Mouse (Mus musculus): Measurements from ENCODE around the gene Ppp3ca. TPM values are rescaled to one million over a fixed set of nuclear protein-coding genes. Genes with fewer than 3 reads are reported as not detected.

Ppp3ca gene
- polyA plus RNA-seq, 1 experiment from 2014 or later, result 82.4 TPM

GRCm38 (mm10) chr3:136812162-136812561 lies 142.2 kb downstream of the Ppp3ca start:
- Histone ChIP-seq H3K36me3 (ENCODE audit: poor library complexity, severe bottlenecking) (no peaks in the 10 kb centered on the region), H3K4me2 (no peak overlapping the region), H3K4me1 (no peaks in the 10 kb centered on the region), H3K4me3 (no peak overlapping the region), H3K9ac (no peak overlapping the region), H3K27ac (no peak overlapping the region), H3K9me3 (replicated peaks) (no peaks in the 10 kb centered on the region), H3K27me3 (no peaks in the 10 kb centered on the region)
- 92% methylated on average over 6 of the region's 6 CpGs for WGBS
- ATAC-seq, result no peak

DNA sequence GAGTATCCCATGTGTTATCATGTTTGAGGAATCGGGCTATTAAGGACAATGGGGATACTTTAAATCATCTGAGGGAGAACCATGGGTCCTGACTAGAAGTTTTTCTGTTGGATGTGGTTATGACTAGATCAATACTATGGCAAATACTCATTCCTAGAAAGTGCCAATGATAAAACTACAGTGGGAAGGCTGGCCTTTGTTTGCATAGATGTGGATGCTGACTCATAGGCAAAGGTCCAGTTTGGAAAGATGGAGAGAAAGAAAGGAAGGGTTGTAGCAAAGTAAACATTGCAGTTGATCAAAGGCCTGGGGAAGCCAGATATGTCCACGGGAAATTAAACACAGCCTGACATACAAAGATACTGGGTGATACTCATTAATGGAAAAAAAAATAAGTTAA lies 142.9 kb downstream of the Ppp3ca start:
- 88% methylated on average over 2 of the region's 2 CpGs for WGBS
- H3K4me1 ChIP-seq, result no peaks in the 10 kb centered on the region
- H3K4me3 ChIP-seq, result no peak overlapping the region
- no peaks in the 10 kb centered on the region for H3K27me3 ChIP-seq
- H3K9ac ChIP-seq, result no peak overlapping the region
- H3K4me2 ChIP-seq, result no peak overlapping the region
- no peak overlapping the region for H3K27ac ChIP-seq
- no peak for ATAC-seq
- no peaks in the 10 kb centered on the region for H3K36me3 ChIP-seq (ENCODE audit: poor library complexity, severe bottlenecking)
- no peaks in the 10 kb centered on the region for H3K9me3 ChIP-seq (replicated peaks)

- H3K4me1 ChIP-seq, result no peaks in the 10 kb centered on the region
- no peaks in the 10 kb centered on the region for H3K27me3 ChIP-seq
- no peaks in the 10 kb centered on the region for H3K36me3 ChIP-seq (ENCODE audit: poor library complexity, severe bottlenecking)
- H3K4me3 ChIP-seq, result no peak overlapping the region
- H3K4me2 ChIP-seq, result no peak overlapping the region
- no peak overlapping the region for H3K27ac ChIP-seq
- H3K9ac ChIP-seq, result no peak overlapping the region
- ATAC-seq, result no peak
- no peaks in the 10 kb centered on the region for H3K9me3 ChIP-seq (replicated peaks)
- 87% methylated on average over 2 of the region's 2 CpGs for WGBS
Measured at GRCm38 (mm10) chr3:136813886-136814285, 144.0 kb downstream of the Ppp3ca start.

DNA sequence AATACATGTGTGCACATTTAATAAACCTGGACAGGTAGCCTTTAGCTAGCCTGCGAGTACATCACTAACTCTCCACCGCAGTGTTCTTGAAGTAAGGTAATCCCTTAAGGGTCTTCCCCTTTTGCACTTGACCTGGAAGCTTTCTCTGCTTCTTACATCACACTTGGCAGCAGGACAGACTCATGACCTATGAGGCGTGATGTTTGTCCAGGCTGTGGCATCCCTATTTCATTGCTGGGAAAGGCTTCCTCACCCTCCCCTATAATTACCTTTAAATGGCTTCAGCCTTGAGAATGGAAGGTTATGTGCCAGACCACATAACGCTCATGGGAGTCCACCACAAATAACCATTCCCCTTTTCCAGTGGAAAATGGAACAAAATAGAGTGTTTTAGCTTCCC lies 145.0 kb downstream of the Ppp3ca start:
- H3K4me3 ChIP-seq, result no peak overlapping the region
- H3K27me3 ChIP-seq, result no peaks in the 10 kb centered on the region
- H3K9me3 ChIP-seq (replicated peaks), result no peaks in the 10 kb centered on the region
- H3K36me3 ChIP-seq (ENCODE audit: poor library complexity, severe bottlenecking), result no peaks in the 10 kb centered on the region
- no peak for ATAC-seq
- H3K4me1 ChIP-seq, result no peaks in the 10 kb centered on the region
- H3K9ac ChIP-seq, result no peak overlapping the region
- no peak overlapping the region for H3K27ac ChIP-seq
- no peak overlapping the region for H3K4me2 ChIP-seq
- WGBS, result 91% methylated on average over 4 of the region's 4 CpGs

DNA sequence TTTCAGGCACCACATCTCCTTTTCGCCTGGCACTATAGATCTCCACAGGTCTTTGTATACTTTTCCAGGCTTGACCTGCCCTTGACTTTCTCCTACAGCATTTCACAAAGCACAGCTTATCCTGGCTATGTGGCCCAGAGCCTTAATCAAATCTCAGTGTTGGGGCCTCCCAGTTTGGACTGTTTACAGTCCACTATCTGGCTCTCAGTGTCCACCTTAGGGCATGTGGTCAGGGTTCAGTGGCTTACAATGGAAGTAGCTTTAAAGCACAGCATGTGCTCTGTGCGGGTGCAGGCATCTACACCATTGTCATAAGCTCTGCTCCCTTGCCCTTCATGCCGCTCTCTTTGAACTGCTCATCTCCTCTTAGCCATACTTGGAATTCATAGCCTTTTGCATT lies 146.4 kb downstream of the Ppp3ca start:
- ATAC-seq, result no peak
- Histone ChIP-seq H3K4me1 (no peaks in the 10 kb centered on the region), H3K27ac (no peak overlapping the region), H3K4me3 (no peak overlapping the region), H3K9ac (no peak overlapping the region), H3K27me3 (no peaks in the 10 kb centered on the region), H3K9me3 (replicated peaks) (no peaks in the 10 kb centered on the region), H3K36me3 (ENCODE audit: poor library complexity, severe bottlenecking) (no peaks in the 10 kb centered on the region), H3K4me2 (no peak overlapping the region)
- 58% methylated on average over 3 of the region's 3 CpGs for WGBS

GRCm38 (mm10) chr3:136818997-136819396 lies 149.1 kb downstream of the Ppp3ca start:
- H3K9me3 ChIP-seq (replicated peaks), result no peaks in the 10 kb centered on the region
- peaks cover 4% of the 10 kb centered on the region; the same call in 1 of the 2 replicates for H3K36me3 ChIP-seq (ENCODE audit: poor library complexity, severe bottlenecking)
- no peak overlapping the region for H3K4me2 ChIP-seq
- ATAC-seq, result no peak
- 87% methylated on average over 5 of the region's 5 CpGs for WGBS
- H3K27ac ChIP-seq, result no peak overlapping the region
- no peaks in the 10 kb centered on the region for H3K27me3 ChIP-seq
- no peak overlapping the region for H3K4me3 ChIP-seq
- no peak overlapping the region for H3K9ac ChIP-seq
- no peaks in the 10 kb centered on the region for H3K4me1 ChIP-seq

DNA sequence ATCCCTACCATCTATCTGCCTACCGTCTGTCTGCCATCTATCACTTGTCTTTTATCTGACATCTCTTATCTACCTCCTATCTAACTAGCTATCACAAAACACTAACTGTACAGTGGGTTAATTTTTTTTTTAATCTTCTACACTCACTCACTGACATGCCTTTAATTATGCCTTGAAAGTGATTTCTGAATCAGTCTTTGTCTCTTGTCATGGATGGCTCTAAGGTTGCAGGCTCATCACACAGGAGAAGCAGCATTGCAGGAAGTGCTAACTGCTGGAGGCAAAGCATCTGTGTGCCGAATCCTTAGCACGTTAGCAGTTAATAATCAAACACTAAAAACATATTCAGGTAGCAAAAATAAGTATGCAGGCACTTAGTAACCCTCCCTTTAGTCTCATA lies 151.1 kb downstream of the Ppp3ca start:
- H3K9ac ChIP-seq, result no peak overlapping the region
- no peaks in the 10 kb centered on the region for H3K4me1 ChIP-seq
- peaks cover 4% of the 10 kb centered on the region; the same call in 1 of the 2 replicates for H3K36me3 ChIP-seq (ENCODE audit: poor library complexity, severe bottlenecking)
- no peak for ATAC-seq
- WGBS, result 85% methylated on average over 3 of the region's 3 CpGs
- no peaks in the 10 kb centered on the region for H3K9me3 ChIP-seq (replicated peaks)
- no peak overlapping the region for H3K4me3 ChIP-seq
- no peak overlapping the region for H3K4me2 ChIP-seq
- no peaks in the 10 kb centered on the region for H3K27me3 ChIP-seq
- H3K27ac ChIP-seq, result no peak overlapping the region

DNA sequence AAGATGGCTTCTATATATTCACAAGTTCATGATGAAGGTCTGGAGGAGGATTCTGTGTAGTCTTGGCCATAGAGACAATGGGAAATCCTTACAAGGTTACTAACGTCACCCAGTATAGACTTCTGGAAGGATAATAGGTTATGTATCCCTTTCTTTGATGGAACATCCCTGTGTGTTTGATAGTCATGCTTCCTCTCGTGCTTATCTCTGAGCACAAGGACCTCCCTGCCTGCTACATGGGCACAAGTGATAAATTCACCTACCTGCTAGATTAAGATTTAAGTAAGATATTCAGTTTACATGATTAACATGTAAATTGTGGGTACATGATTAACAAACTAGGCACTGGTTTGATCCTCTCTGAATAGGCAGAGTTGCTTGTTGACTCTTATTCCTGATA lies 152.1 kb downstream of the Ppp3ca start:
- no peak overlapping the region for H3K4me2 ChIP-seq
- H3K4me3 ChIP-seq, result no peak overlapping the region
- H3K4me1 ChIP-seq, result no peaks in the 10 kb centered on the region
- H3K27me3 ChIP-seq, result no peaks in the 10 kb centered on the region
- no peak overlapping the region for H3K27ac ChIP-seq
- no peak for ATAC-seq
- H3K9ac ChIP-seq, result no peak overlapping the region
- H3K9me3 ChIP-seq (replicated peaks), result no peaks in the 10 kb centered on the region
- peaks cover 4% of the 10 kb centered on the region; the same call in 1 of the 2 replicates for H3K36me3 ChIP-seq (ENCODE audit: poor library complexity, severe bottlenecking)
- WGBS, result 91% methylated on average over 2 of the region's 2 CpGs

- no peak for ATAC-seq
Measured at GRCm38 (mm10) chr3:136822431-136822830, 152.5 kb downstream of the Ppp3ca start.

DNA sequence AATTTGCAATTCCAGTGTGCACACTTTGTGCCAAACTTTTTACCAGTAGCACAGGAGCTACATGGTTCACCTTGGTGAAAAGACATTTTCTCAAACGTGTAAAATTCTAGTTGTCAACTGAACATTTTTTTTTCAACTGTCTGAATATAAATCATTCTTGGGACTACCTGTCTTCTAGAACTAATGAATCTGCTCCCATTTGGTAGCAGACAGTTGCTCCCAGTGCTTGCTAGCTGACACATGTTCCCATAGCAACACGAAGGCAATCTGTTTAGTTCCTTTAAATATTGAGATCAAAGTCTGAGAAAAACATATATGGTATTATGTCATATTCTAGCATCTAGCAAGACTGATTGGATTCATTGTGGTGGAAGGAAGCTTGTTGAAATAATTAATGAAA lies 158.5 kb downstream of the Ppp3ca start:
- no peak overlapping the region for H3K4me3 ChIP-seq
- no peak overlapping the region for H3K4me2 ChIP-seq
- no peak overlapping the region for H3K27ac ChIP-seq
- peaks cover 20% of the 10 kb centered on the region for H3K4me1 ChIP-seq
- no peak overlapping the region for H3K9ac ChIP-seq
- H3K9me3 ChIP-seq (replicated peaks), result no peaks in the 10 kb centered on the region
- ATAC-seq, result no peak; the same call in 1 of the 2 replicates
- 81% methylated on average over 2 of the region's 2 CpGs for WGBS
- peaks cover 4% of the 10 kb centered on the region; the same call in 1 of the 2 replicates for H3K36me3 ChIP-seq (ENCODE audit: poor library complexity, severe bottlenecking)
- no peaks in the 10 kb centered on the region for H3K27me3 ChIP-seq

More at GRCm38 (mm10) chr3:136822431-136822830, 152.5 kb downstream of the Ppp3ca start:
- H3K4me1 ChIP-seq, result no peaks in the 10 kb centered on the region
- H3K4me2 ChIP-seq, result no peak overlapping the region
- WGBS, result 98% methylated on average over 2 of the region's 2 CpGs
- no peaks in the 10 kb centered on the region for H3K27me3 ChIP-seq
- H3K9me3 ChIP-seq (replicated peaks), result no peaks in the 10 kb centered on the region
- H3K9ac ChIP-seq, result no peak overlapping the region
- H3K27ac ChIP-seq, result no peak overlapping the region
- peaks cover 4% of the 10 kb centered on the region; the same call in 1 of the 2 replicates for H3K36me3 ChIP-seq (ENCODE audit: poor library complexity, severe bottlenecking)
- no peak overlapping the region for H3K4me3 ChIP-seq

GRCm38 (mm10) chr3:136829109-136829508 lies 159.2 kb downstream of the Ppp3ca start:
- no peak overlapping the region for H3K4me2 ChIP-seq

GRCm38 (mm10) chr3:136830687-136831220 lies 160.8 kb downstream of the Ppp3ca start:
- Histone ChIP-seq H3K4me3 (no peak overlapping the region), H3K4me1 (peaks cover 41% of the 10 kb centered on the region), H3K9ac (no peak overlapping the region), H3K4me2 (no peak overlapping the region), H3K9me3 (replicated peaks) (no peaks in the 10 kb centered on the region), H3K27ac (no peak overlapping the region), H3K27me3 (no peaks in the 10 kb centered on the region), H3K36me3 (ENCODE audit: poor library complexity, severe bottlenecking) (no peaks in the 10 kb centered on the region)
- no peak for ATAC-seq
- WGBS, result 79% methylated on average over 11 of the region's 12 CpGs

More at GRCm38 (mm10) chr3:136829109-136829508, 159.2 kb downstream of the Ppp3ca start:
- Histone ChIP-seq H3K9me3 (replicated peaks) (no peaks in the 10 kb centered on the region), H3K9ac (no peak overlapping the region), H3K27ac (no peak overlapping the region), H3K27me3 (no peaks in the 10 kb centered on the region), H3K4me3 (no peak overlapping the region), H3K4me1 (peaks cover 27% of the 10 kb centered on the region), H3K36me3 (ENCODE audit: poor library complexity, severe bottlenecking) (no peaks in the 10 kb centered on the region)
- WGBS, result 85% methylated on average over 5 of the region's 5 CpGs
- no peak for ATAC-seq

Measured in forebrain, embryonic 13.5 days (tissue).